Mouse (Mus musculus) liver, adult 2 months (tissue): ENCODE results near the gene Igsf9b. TPM values are rescaled to one million over a fixed set of nuclear protein-coding genes. Genes with fewer than 3 reads are reported as not detected.
A peak's percentile ranks its signal among the peaks of the same experiment; 100 is the strongest.

Experiments used
- DNase-seq: peaks from one replicate; pipeline ENCODE4 v3.0.0-alpha.2; 2011; ENCODE audit warnings: low read depth, low spot score; ENCODE audit errors: extremely low read depth
- H3K27ac ChIP-seq: fragments of 200-500 bp; replicated peaks from 2 replicates; pipeline ENCODE4 v1.5.1; 2012; ENCODE audit warnings: low read depth, mild to moderate bottlenecking, control low read depth, inconsistent platforms, low read length; ENCODE audit not compliant: insufficient read depth
- H3K27me3 ChIP-seq: fragments of 200-500 bp; 2 replicates; pipeline ENCODE4 v1.6.1; 2012; ENCODE audit warnings: mild to moderate bottlenecking, moderate library complexity, low read length, inconsistent platforms; ENCODE audit not compliant: control insufficient read depth, insufficient read depth
- H3K36me3 ChIP-seq: fragments of 200-500 bp; 2 replicates; pipeline ENCODE4 v1.6.1; 2012; ENCODE audit warnings: low read length, inconsistent platforms; ENCODE audit not compliant: control insufficient read depth, insufficient read depth
- H3K4me1 ChIP-seq: fragments of 200-500 bp; 2 replicates; pipeline ENCODE4 v1.6.1; 2011; ENCODE audit warnings: low read length; ENCODE audit not compliant: control insufficient read depth, insufficient read depth
- H3K4me3 ChIP-seq: fragments of 200-500 bp; 2 replicates; pipeline ENCODE4 v1.5.1; 2011; ENCODE audit warnings: low read depth, mild to moderate bottlenecking, control low read depth, low read length, moderate library complexity; ENCODE audit not compliant: insufficient read depth
- H3K79me2 ChIP-seq: fragments of 200-500 bp; 2 replicates; pipeline ENCODE4 v1.6.1; 2012; ENCODE audit warnings: inconsistent platforms, mild to moderate bottlenecking, low read length, moderate library complexity; ENCODE audit not compliant: control insufficient read depth, insufficient read depth
- H3K9ac ChIP-seq: fragments of 200-500 bp; 2 replicates; pipeline ENCODE4 v1.6.1; 2012; ENCODE audit warnings: low read depth, mild to moderate bottlenecking, control low read depth, inconsistent platforms, low read length
- CTCF ChIP-seq: fragments of 200-500 bp; IDR thresholded peaks from 2 replicates; pipeline ENCODE4 v1.5.1; 2011; ENCODE audit warnings: low read depth, low read length, control low read depth
- POLR2A ChIP-seq: fragments of 200-500 bp; IDR thresholded peaks from 2 replicates; pipeline ENCODE4 v1.6.1; 2011; ENCODE audit warnings: low read length, control low read depth; ENCODE audit not compliant: insufficient read depth; ENCODE audit errors: extremely low read depth
- WGBS: fragments of 180-500 bp; shearing (Covaris S2); methylation state at CpG from one replicate; pipeline ENCODE4 v1.1.7; 2018; 5-methylcytosine and 5-hydroxymethylcytosine counted together
- polyA plus RNA-seq: library from polyadenylated mRNA; depleted of rRNA; stranded (reverse); fragments of >200 nt; gene quantifications from 2 replicates; pipeline ENCODE4 v1.2.3, GENCODE M21; 2012
- total RNA-seq: library from RNA; depleted of rRNA; stranded (reverse); fragments of >200 nt; gene quantifications from 2 replicates; pipeline ENCODE4 v1.2.3, GENCODE M21; 2014

Gene Igsf9b
- total and polyA plus RNA-seq, 2 experiments: under 0.01 TPM; not detected in 1

DNA sequence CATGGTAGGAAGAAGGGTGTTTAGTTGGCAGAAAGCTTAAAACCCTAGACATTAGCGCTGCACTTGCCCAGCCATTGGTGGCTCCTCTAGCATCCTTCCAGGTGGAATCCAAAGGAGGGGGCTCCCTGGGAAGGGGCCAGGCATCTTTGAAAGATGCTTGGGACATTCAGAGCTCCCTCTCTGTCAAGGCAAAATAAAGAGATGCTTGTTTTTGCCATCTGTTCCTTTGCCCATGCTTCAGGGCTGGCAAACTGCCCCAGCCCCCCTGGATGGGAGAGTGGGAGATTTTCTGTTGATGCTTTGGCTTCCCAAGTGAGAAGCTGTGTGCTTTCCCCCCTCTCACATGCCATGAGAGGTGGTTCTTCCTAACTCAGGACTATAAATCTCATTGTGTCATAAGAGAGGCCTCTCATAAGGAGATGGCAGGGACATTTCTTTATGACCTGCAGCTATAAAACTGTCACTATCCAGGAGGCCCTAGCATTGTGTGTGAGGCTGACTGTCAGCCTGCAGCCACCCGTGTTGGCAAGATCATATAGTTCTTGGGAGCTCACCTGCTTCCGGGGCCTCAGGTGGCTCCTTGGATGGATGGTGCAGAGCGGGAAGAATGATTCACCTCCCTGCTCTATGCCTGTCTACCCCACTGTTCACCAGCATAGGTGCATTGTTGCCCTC, 38.1 kb downstream of the Igsf9b start:
- no peak overlapping the region for H3K27ac ChIP-seq
- DNase-seq: no peak
- H3K79me2 ChIP-seq: no peaks in the 10 kb centered on the region
- TF ChIP-seq CTCF: no peak
- no peak for TF ChIP-seq POLR2A
- no peaks in the 10 kb centered on the region for H3K36me3 ChIP-seq
- no peaks in the 10 kb centered on the region for H3K27me3 ChIP-seq
- 90% methylated on average over 4 of the region's 4 CpGs for WGBS
- no peaks in the 10 kb centered on the region for H3K4me1 ChIP-seq
- no peak overlapping the region for H3K4me3 ChIP-seq
- no peak overlapping the region for H3K9ac ChIP-seq

DNA sequence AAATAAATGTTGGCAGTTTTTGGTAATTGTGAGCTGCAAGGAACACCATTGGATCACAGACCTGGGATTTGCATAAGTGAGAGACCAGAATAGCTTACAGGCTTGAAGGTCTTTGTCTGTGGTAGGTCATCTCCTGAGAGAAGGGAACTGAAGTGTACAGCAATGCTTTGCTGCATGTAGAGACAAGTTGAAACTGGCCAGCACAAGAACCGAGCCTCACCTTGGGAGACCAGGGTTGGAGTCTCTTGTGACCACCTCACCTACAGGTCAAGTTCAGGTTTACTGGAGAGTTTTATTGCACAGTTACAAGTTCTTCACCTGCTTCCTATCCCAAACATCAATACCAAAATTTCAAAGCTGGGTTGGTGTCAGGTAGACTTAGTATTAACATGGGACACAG, 40.2 kb downstream of the Igsf9b start:
- Histone ChIP-seq H3K36me3 (no peaks in the 10 kb centered on the region), H3K4me3 (no peak overlapping the region), H3K4me1 (no peaks in the 10 kb centered on the region), H3K9ac (no peak overlapping the region), H3K27me3 (no peaks in the 10 kb centered on the region), H3K79me2 (no peaks in the 10 kb centered on the region), H3K27ac (no peak overlapping the region)
- TF ChIP-seq POLR2A: no peak
- no peak for TF ChIP-seq CTCF
- 68% methylated on average over 1 of the region's 1 CpGs for WGBS
- no peak for DNase-seq

GRCm38 (mm10) chr9:27346541-27347269, 47.7 kb downstream of the Igsf9b start:
- Histone ChIP-seq H3K36me3 (no peaks in the 10 kb centered on the region), H3K27ac (no peak overlapping the region), H3K4me3 (no peak overlapping the region), H3K9ac (no peak overlapping the region), H3K27me3 (no peaks in the 10 kb centered on the region), H3K79me2 (no peaks in the 10 kb centered on the region), H3K4me1 (no peaks in the 10 kb centered on the region)
- no peak for DNase-seq
- TF ChIP-seq CTCF (no peak), POLR2A (no peak)
- 87% methylated on average over 11 of the region's 11 CpGs for WGBS

- no peaks in the 10 kb centered on the region for H3K27me3 ChIP-seq
- no peak for TF ChIP-seq CTCF
- no peak for TF ChIP-seq POLR2A
- WGBS: 71% methylated on average over 7 of the region's 7 CpGs
- H3K36me3 ChIP-seq: no peaks in the 10 kb centered on the region
- no peak overlapping the region for H3K9ac ChIP-seq
- H3K27ac ChIP-seq: no peak overlapping the region
- H3K79me2 ChIP-seq: no peaks in the 10 kb centered on the region
- peak; percentile 13 for DNase-seq
- no peak overlapping the region for H3K4me3 ChIP-seq
- H3K4me1 ChIP-seq: no peaks in the 10 kb centered on the region
These were observed 54.1 kb downstream of the Igsf9b start for GRCm38 (mm10) chr9:27353082-27353481.

- TF ChIP-seq POLR2A: no peak
- no peak overlapping the region for H3K9ac ChIP-seq
- no peak overlapping the region for H3K27ac ChIP-seq
- no peaks in the 10 kb centered on the region for H3K4me1 ChIP-seq
- H3K36me3 ChIP-seq: no peaks in the 10 kb centered on the region
- 79% methylated on average over 6 of the region's 6 CpGs for WGBS
- H3K79me2 ChIP-seq: no peaks in the 10 kb centered on the region
- DNase-seq: no peak
- no peaks in the 10 kb centered on the region for H3K27me3 ChIP-seq
- no peak overlapping the region for H3K4me3 ChIP-seq
These were observed 58.9 kb downstream of the Igsf9b start for GRCm38 (mm10) chr9:27357893-27358292.

GRCm38 (mm10) chr9:27367231-27367630, 68.2 kb downstream of the Igsf9b start:
- Histone ChIP-seq H3K4me1 (no peaks in the 10 kb centered on the region), H3K27me3 (no peaks in the 10 kb centered on the region), H3K4me3 (no peak overlapping the region), H3K9ac (no peak overlapping the region), H3K79me2 (no peaks in the 10 kb centered on the region), H3K36me3 (no peaks in the 10 kb centered on the region), H3K27ac (no peak overlapping the region)
- 40% methylated on average over 2 of the region's 2 CpGs for WGBS
- DNase-seq: no peak
- no peak for TF ChIP-seq CTCF
- no peak for TF ChIP-seq POLR2A
